Mouse (Mus musculus) hindbrain, postnatal 0 days (tissue): ENCODE data around the gene Slc9a2. TPM values are rescaled to one million over a fixed set of nuclear protein-coding genes. Genes with fewer than 3 reads are reported as not detected.

Experiments
- ATAC-seq: fragments of 200-750 bp; cut with Nextera tagmentation; 2 replicates; pipeline ENCODE4 v1.8.0; 2017; ENCODE audit warnings: mild to moderate bottlenecking, moderate TSS enrichment, moderate library complexity
- DNase-seq: peaks from one replicate; pipeline ENCODE4 v3.0.0-alpha.2; 2015; ENCODE audit warnings: low spot score
- H3K27ac ChIP-seq: fragments of 300-500 bp; sonication (generic); 2 replicates; pipeline ENCODE4 v1.5.1; 2014; ENCODE audit warnings: mild to moderate bottlenecking
- H3K27me3 ChIP-seq: fragments of 300-500 bp; sonication (generic); 2 replicates; pipeline ENCODE4 v1.6.1; 2014; ENCODE audit warnings: low read length, mixed read lengths; ENCODE audit not compliant: insufficient read depth
- H3K36me3 ChIP-seq: fragments of 300-500 bp; sonication (generic); 2 replicates; pipeline ENCODE4 v1.6.1; 2014; ENCODE audit warnings: low read length, mixed read lengths; ENCODE audit not compliant: insufficient read depth
- H3K4me1 ChIP-seq: fragments of 300-500 bp; sonication (generic); 2 replicates; pipeline ENCODE4 v1.6.1; 2014; ENCODE audit warnings: antibody characterized with exemption, low read length, mixed read lengths; ENCODE audit not compliant: insufficient read depth
- H3K4me2 ChIP-seq: fragments of 300-500 bp; sonication (generic); 2 replicates; pipeline ENCODE4 v1.6.1; 2014; ENCODE audit warnings: low read depth, mild to moderate bottlenecking, low read length, moderate library complexity, mixed read lengths
- H3K4me3 ChIP-seq: fragments of 300-500 bp; sonication (generic); 2 replicates; pipeline ENCODE4 v1.5.1; 2014; ENCODE audit warnings: low read length
- H3K9ac ChIP-seq: fragments of 300-500 bp; sonication (generic); replicated peaks from 2 replicates; pipeline ENCODE4 v1.6.1; 2014; ENCODE audit warnings: mild to moderate bottlenecking, low read length, moderate library complexity, mixed read lengths
- H3K9me3 ChIP-seq: fragments of 300-500 bp; sonication (generic); 2 replicates; pipeline ENCODE4 v1.6.1; 2016; ENCODE audit warnings: low read length, mixed read lengths
- CTCF ChIP-seq: IDR thresholded peaks from 2 replicates; pipeline ENCODE4 v1.5.1; 2016; ENCODE audit warnings: antibody characterized with exemption, control low read depth, low read depth
- WGBS: fragments of 180-500 bp; shearing (Covaris S2); extraction: QIAGEN DNeasy Blood & Tissue Kit; methylation state at CpG from one replicate; pipeline ENCODE4 v1.1.7; 2014; 5-methylcytosine and 5-hydroxymethylcytosine counted together
- polyA plus RNA-seq: library from polyadenylated mRNA; unstranded; fragments of >200 nt; fragmentation: Nextera tagmentation; extraction: Ambion mirVana; gene quantifications from 2 replicates; pipeline ENCODE4 v1.2.1, GENCODE M21; 2015
- total RNA-seq: library from RNA; depleted of rRNA; stranded (reverse); fragments of >200 nt; gene quantifications from 2 replicates; pipeline ENCODE4 v1.2.3, GENCODE M21; 2014

Gene Slc9a2
- total and polyA plus RNA-seq, 2 experiments from 2014 or later, result 0.78 to 3.5 TPM

- H3K9ac ChIP-seq, result no peak overlapping the region
- H3K27ac ChIP-seq, result no peak overlapping the region
- no peak overlapping the region for H3K4me2 ChIP-seq
- ATAC-seq (no peak), DNase-seq (no peak)
- no peaks in the 10 kb centered on the region for H3K27me3 ChIP-seq
- no peaks in the 10 kb centered on the region for H3K36me3 ChIP-seq
- no peaks in the 10 kb centered on the region for H3K4me1 ChIP-seq
- no peaks in the 10 kb centered on the region for H3K9me3 ChIP-seq
- 87% methylated on average over 2 of the region's 2 CpGs for WGBS
- H3K4me3 ChIP-seq, result no peak overlapping the region
- TF ChIP-seq CTCF, result no peak
Measured at GRCm38 (mm10) chr1:40740739-40741138, 60.4 kb downstream of the Slc9a2 start.

GRCm38 (mm10) chr1:40746089-40746488 is 65.7 kb downstream of the Slc9a2 start:
- no peaks in the 10 kb centered on the region for H3K27me3 ChIP-seq
- TF ChIP-seq CTCF, result no peak
- WGBS, result 83% methylated on average over 5 of the region's 5 CpGs
- no peak overlapping the region for H3K4me3 ChIP-seq
- H3K9me3 ChIP-seq, result no peaks in the 10 kb centered on the region
- no peak overlapping the region for H3K4me2 ChIP-seq
- H3K27ac ChIP-seq, result no peak overlapping the region
- H3K4me1 ChIP-seq, result no peaks in the 10 kb centered on the region
- DNase-seq (no peak), ATAC-seq (no peak)
- H3K36me3 ChIP-seq, result no peaks in the 10 kb centered on the region
- H3K9ac ChIP-seq, result no peak overlapping the region

GRCm38 (mm10) chr1:40759751-40760445 is 79.5 kb downstream of the Slc9a2 start:
- WGBS, result 86% methylated on average over 6 of the region's 6 CpGs

GRCm38 (mm10) chr1:40764042-40764441 is 83.7 kb downstream of the Slc9a2 start:
- Histone ChIP-seq H3K9ac (no peak overlapping the region), H3K36me3 (no peaks in the 10 kb centered on the region), H3K4me1 (no peaks in the 10 kb centered on the region), H3K4me3 (no peak overlapping the region), H3K9me3 (no peaks in the 10 kb centered on the region), H3K27ac (no peak overlapping the region), H3K27me3 (no peaks in the 10 kb centered on the region), H3K4me2 (no peak overlapping the region)
- WGBS, result 62% methylated on average over 1 of the region's 1 CpGs
- no peak for TF ChIP-seq CTCF
- ATAC-seq (no peak), DNase-seq (no peak)

More at GRCm38 (mm10) chr1:40759751-40760445, 79.5 kb downstream of the Slc9a2 start:
- no peaks in the 10 kb centered on the region for H3K36me3 ChIP-seq
- H3K27me3 ChIP-seq, result no peaks in the 10 kb centered on the region
- no peak overlapping the region for H3K9ac ChIP-seq
- no peak for TF ChIP-seq CTCF
- H3K27ac ChIP-seq, result no peak overlapping the region
- H3K4me3 ChIP-seq, result no peak overlapping the region
- no peak overlapping the region for H3K4me2 ChIP-seq
- H3K9me3 ChIP-seq, result no peaks in the 10 kb centered on the region
- ATAC-seq (no peak), DNase-seq (no peak)
- no peaks in the 10 kb centered on the region for H3K4me1 ChIP-seq

GRCm38 (mm10) chr1:40764701-40765275 is 84.4 kb downstream of the Slc9a2 start:
- Histone ChIP-seq H3K9me3 (no peaks in the 10 kb centered on the region), H3K27ac (no peak overlapping the region), H3K27me3 (no peaks in the 10 kb centered on the region), H3K36me3 (no peaks in the 10 kb centered on the region), H3K9ac (no peak overlapping the region), H3K4me2 (no peak overlapping the region), H3K4me1 (no peaks in the 10 kb centered on the region), H3K4me3 (no peak overlapping the region)
- WGBS, result 91% methylated on average over 15 of the region's 15 CpGs
- no peak for TF ChIP-seq CTCF
- DNase-seq, result no peak
- ATAC-seq, result no peak

- no peak for TF ChIP-seq CTCF
- Histone ChIP-seq H3K27me3 (no peaks in the 10 kb centered on the region), H3K4me3 (no peak overlapping the region), H3K4me2 (no peak overlapping the region), H3K4me1 (no peaks in the 10 kb centered on the region), H3K36me3 (no peaks in the 10 kb centered on the region), H3K27ac (no peak overlapping the region), H3K9ac (no peak overlapping the region), H3K9me3 (no peaks in the 10 kb centered on the region)
- ATAC-seq (no peak), DNase-seq (no peak)
- 88% methylated on average over 12 of the region's 12 CpGs for WGBS
Measured at GRCm38 (mm10) chr1:40765521-40765920, 85.1 kb downstream of the Slc9a2 start.

- Histone ChIP-seq H3K9me3 (no peaks in the 10 kb centered on the region), H3K4me3 (no peak overlapping the region), H3K27ac (no peak overlapping the region), H3K4me1 (no peaks in the 10 kb centered on the region), H3K36me3 (no peaks in the 10 kb centered on the region), H3K27me3 (no peaks in the 10 kb centered on the region), H3K4me2 (no peak overlapping the region), H3K9ac (no peak overlapping the region)
- DNase-seq (no peak), ATAC-seq (no peak)
- WGBS, result 85% methylated on average over 18 of the region's 18 CpGs
- no peak for TF ChIP-seq CTCF
Measured at GRCm38 (mm10) chr1:40767588-40767987, 87.2 kb downstream of the Slc9a2 start.
